Mouse (Mus musculus) monocyte, adult 5-6 weeks (primary cell): ENCODE measurements at regions not wholly inside any gene's neighbourhood (a gene's known extent, or its start where the extent isn't known, plus 50 kb on each side); places are given as distances from the start of the nearest gene placed in this dataset.
A peak's percentile ranks its signal among the peaks of the same experiment; 100 is the strongest.

Experiments used
- ATAC-seq: fragments of 153-309, 156-312 bp; replicated peaks from 2 replicates; pipeline ENCODE4 v1.8.0; 2017; ENCODE audit warnings: mild to moderate bottlenecking; ENCODE audit not compliant: low TSS enrichment, insufficient number of reproducible peaks, severe bottlenecking, poor library complexity, low FRiP score

DNA sequence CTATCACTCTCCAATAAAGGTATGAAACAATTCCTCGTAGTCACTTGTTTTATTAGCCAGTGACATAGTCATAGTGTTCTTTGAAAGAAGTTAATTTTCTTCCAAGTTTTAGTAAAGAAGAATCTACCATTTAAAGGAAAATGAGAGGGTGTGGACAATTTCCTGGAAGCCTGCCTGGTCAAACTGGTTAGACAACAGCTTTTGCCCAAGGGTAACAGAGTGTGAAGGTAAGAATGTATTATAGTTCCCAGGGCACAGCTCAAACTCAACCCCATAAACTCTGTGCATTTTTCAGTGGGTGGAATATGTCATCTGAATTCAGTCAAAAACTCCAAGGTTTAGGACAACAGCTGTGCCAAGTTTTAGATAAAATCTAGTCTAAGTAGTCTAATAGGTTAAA, 240.1 kb upstream of the Atp2b1 start:
- no peak for ATAC-seq

DNA sequence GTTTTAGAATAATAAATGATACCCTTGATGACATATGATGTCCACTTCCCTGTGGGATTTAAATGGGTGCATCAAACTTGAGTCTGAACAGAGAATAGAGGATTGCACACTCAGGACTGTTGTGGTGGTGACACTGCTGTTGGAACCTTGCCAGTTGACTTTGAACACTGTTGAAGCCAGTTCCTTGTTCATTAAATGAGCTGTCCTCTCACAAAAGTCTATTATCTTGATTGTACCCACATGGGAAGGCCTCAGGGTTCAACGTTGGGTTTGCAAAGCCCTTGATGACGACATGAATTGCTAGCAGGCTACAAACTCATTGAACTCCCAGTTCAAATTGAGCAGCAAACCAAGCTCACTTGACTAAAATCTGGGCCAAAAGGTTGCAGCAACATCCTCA, 237.3 kb upstream of the Atp2b1 start:
- no peak for ATAC-seq

DNA sequence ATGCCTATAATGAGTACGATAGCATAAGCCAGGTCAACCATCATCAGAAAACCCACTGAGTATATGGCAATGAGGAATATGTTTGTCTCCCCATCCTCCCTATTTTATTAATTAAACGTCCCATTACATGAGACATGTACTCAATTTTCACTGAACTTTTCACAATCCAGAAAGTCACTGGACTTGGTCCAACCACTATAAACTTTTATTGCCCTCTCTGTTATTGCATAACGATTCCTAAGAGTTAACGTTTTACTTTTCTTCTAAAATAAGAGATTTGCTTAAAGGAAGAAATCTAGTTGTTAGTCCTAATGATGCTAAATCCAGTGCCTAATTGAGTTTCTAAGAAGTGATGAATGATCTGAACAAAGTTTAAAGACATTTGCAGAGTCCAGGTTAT, 236.0 kb upstream of the Atp2b1 start:
- no peak for ATAC-seq

DNA sequence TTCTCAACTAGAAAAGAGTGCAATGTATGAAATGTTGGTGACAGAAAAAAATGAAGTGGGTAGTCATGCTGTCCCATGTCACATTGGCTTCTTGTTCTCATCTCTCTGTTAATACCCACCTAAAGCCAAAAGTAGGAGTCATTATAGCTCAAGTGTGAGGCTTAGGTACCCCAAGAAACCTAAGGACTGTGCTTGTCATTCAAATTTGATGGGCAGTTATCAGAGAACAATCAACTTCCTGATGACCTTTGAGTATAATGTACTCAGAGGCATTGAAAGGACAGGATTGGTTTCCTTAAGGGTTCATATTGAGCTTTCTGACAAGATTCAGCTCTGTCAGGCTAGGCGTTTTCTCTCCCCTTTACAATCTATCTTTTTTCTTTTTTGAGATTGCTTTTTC, 231.8 kb upstream of the Atp2b1 start:
- no peak for ATAC-seq

GRCm38 (mm10) chr10:98684195-98684594, 230.0 kb upstream of the Atp2b1 start:
- peak; percentile 79 for ATAC-seq

GRCm38 (mm10) chr10:98684707-98685106, 229.5 kb upstream of the Atp2b1 start:
- no peak for ATAC-seq

GRCm38 (mm10) chr10:98685739-98686138, 228.5 kb upstream of the Atp2b1 start:
- ATAC-seq: no peak

GRCm38 (mm10) chr10:98686370-98686769, 227.8 kb upstream of the Atp2b1 start:
- ATAC-seq: no peak

GRCm38 (mm10) chr10:98691816-98692215, 222.4 kb upstream of the Atp2b1 start:
- no peak for ATAC-seq

GRCm38 (mm10) chr10:98694690-98695370, 219.4 kb upstream of the Atp2b1 start:
- no peak for ATAC-seq

DNA sequence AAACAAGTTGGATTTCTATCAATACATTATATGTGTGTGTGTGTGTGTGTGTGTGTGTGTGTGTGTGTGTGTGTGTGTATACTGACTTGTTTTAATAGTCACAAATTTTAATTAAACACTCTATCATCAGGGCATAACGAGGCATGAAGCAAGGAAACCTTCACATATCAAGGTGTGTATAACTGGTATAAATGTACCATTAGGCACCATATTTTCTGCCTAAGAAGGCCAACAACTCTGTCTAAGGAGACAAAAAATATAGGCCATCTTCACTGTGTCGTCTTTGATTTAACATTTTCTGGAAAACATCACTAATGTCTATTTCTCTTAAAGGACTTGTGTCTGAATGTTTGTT, 218.9 kb upstream of the Atp2b1 start:
- ATAC-seq: no peak

- no peak for ATAC-seq
Measured at GRCm38 (mm10) chr10:98697866-98698265, 216.3 kb upstream of the Atp2b1 start.

GRCm38 (mm10) chr10:98699579-98699978, 214.6 kb upstream of the Atp2b1 start:
- ATAC-seq: no peak

GRCm38 (mm10) chr10:98700407-98700806, 213.8 kb upstream of the Atp2b1 start:
- no peak for ATAC-seq

DNA sequence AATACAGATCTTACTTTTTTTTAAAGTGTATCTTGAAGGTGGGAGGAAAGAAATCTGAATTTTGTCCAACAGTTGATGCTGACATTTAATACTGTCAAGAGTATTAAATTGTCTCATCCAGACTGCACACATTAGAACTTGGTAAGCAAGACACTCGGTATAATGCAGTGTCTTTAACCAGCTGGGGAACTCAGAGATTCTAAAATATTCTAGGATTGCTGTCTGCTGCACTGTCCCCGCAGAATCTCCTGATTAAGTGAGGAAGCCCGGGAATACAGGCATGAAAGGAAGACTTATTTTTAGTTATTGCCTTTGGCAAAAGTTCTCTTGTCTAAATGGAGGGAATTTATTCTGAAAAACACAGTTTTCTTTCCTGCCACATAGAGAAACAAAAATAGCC, 212.9 kb upstream of the Atp2b1 start:
- ATAC-seq: no peak

GRCm38 (mm10) chr10:98702470-98703215, 211.6 kb upstream of the Atp2b1 start:
- ATAC-seq: no peak

DNA sequence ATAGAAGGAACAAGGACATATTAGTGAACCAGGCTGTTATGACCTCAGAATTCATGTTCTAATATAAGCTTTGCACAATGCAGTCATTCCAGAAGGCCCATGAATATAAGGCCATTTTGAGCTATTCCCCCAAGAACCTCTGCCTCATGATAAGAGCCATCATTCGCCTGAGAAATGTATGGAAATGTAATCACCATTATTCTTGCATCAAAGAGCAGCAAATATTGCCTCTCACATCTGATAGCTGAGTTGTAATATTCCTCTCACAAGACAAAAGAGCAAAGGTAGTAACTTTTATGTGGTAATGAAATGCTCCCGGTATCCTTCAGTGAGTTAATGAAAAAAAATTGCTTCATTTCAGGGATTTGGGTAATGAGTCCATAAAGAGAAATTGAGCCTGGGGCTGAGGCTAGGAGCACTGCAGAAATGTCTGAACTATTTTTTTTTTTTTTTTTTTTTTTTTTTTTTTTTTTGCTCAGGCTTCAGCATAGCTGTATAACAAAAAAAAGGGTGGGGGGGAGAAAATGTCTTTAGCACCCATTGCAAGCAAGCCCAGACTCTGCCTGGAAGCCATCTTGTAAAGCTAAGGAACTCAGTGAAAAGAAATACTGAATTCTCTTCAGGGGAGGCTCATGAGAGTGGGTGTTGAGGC, 210.4 kb upstream of the Atp2b1 start:
- ATAC-seq: no peak

DNA sequence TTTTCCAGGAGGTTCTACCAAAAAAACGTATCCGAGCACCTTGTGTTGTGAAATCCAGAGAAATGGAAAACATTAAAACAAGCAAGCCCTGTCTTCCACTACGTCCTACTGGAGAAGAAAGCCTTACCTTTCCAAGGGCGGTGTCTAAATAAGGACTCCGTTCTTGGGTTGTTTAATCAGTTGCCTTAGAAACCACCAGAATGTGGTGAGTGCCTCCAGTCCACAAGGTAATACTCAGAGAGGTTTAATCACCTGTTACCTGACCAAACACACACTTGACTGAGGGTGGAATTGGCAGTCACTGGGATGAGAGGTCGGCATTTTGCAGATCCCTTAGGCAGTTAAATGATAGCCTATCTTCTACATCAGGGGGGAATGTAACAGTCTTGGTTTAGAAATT, 209.6 kb upstream of the Atp2b1 start:
- no peak for ATAC-seq

DNA sequence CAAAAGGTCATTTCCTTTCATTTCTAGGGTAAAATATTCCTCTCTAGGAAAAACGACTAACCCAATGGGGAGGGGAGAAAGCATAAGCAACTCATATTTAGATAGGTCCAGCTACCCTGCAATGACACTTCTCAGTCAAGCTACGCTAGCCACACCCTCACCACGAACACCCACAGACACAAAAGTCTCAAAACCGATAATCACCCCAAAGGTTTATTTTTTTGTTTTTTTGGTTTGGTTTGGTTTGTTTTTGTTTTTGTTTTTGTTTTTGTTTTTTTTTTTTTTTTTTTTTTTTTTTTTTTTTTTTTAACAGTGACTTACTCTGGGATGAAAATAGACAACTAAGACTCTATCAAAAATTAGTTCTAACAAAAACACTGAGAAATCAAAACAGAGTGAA, 196.3 kb upstream of the Atp2b1 start:
- ATAC-seq: no peak

- peak; percentile 76; the same call in 1 of the 2 replicates for ATAC-seq
Measured at GRCm38 (mm10) chr10:98718706-98719105, 195.5 kb upstream of the Atp2b1 start.
